Mouse (Mus musculus) embryonic fibroblast, embryonic 13.5 days (primary cell): ENCODE results near the gene Rgsl1.

Experiments
- CTCF ChIP-seq: IDR thresholded peaks from 2 replicates; pipeline ENCODE4 v1.5.1; 2011; ENCODE audit warnings: mild to moderate bottlenecking, control low read depth, low read length, moderate library complexity, borderline replicate concordance; ENCODE audit not compliant: insufficient read depth
- POLR2A ChIP-seq: IDR thresholded peaks from 2 replicates; pipeline ENCODE4 v1.6.1; 2011; ENCODE audit warnings: low read depth, mild to moderate bottlenecking, control low read depth, low read length, moderate library complexity

DNA sequence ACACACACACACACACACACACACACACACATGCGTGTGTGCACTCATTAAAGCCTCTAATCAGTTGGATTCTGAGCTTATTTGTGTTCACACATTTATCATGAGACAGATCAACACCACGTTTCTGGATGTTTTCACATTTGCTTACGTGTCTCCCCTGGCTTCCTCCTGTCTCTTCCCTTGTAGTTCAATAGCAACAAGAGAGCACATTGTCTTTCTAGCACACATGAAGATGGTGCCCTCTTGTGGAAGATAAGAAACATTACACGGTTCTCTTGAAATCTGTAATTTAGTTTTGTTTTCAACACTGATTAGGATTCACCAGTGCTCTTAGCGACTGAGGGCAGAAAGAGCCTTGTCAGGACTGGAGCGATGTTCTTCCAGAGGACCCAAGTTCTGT is 2.9 kb upstream of the Rgsl1 start:
- no peak for TF ChIP-seq POLR2A
- no peak for TF ChIP-seq CTCF
